Mouse (Mus musculus) liver, embryonic 14.5 days (tissue): ENCODE data around the gene Lhfpl2.

Experiments
- CTCF ChIP-seq: IDR thresholded peaks from 2 replicates; pipeline ENCODE4 v1.5.1; 2016; ENCODE audit warnings: antibody characterized with exemption, low read depth, control low read depth
- EP300 ChIP-seq: IDR thresholded peaks from 2 replicates; pipeline ENCODE4 v1.6.1; 2016; ENCODE audit warnings: antibody characterized with exemption, low read depth

DNA sequence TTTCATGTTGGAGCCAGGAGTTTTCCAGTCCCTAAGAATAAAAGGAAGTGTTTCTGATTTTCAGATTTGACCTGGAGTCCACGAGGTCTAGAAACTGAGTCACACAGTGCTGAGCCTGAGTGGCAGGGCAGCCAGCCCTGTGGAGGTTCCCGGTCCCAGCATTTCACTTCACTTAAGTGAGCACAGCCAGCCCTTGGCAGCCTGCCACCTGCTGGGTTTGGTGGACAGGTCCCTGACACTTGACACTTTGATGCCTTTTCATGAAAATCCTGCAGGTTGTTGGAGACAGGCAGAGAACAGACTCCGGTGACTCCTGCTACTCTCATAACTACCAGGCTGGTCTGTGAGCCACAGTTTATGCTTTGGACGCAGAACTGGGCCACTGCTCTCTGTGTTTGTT, 57.9 kb downstream of the Lhfpl2 start:
- no peak for TF ChIP-seq CTCF
- TF ChIP-seq EP300 = no peak
